ENCODE assay signal across 28 mouse cellular contexts in the genomic region with DNA sequence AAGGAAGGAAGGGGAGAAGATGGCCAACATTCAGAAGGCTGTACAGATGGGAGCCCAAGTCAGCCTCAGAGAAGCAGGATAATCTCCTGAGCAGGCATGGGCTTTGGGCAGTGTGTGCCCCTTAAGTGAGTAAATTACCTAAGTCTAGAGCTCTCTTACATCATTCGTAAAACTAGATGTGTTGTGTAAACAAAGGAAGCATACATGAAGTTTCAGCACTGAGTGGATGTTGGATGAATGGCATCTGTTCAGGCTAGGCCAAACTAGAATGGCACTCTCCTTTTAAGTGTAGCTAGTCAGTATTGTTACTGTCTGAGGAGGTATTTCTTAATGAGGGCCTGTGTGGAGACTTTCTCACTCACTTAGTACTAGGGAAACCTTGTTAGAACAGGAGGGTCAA.
"Had no signal": no experiment of that assay in that cellular context is flagged by ENCODE, and none has a peak within 500 bp of the region (broad histone marks: within the 10 kb centered on the region; RNA-seq: fewer than 3 reads in every experiment).

No protein-coding gene starts in this region.

- H3K4me1 ChIP-seq: embryonic facial prominence, embryonic 15.5 days had no signal

- H3K9me3 ChIP-seq: embryonic facial prominence, embryonic 10.5 days; embryonic facial prominence, embryonic 12.5 days; embryonic facial prominence, embryonic 13.5 days; embryonic facial prominence, embryonic 15.5 days; forebrain, embryonic 10.5 days; forebrain, embryonic 12.5 days; forebrain, embryonic 13.5 days; forebrain, embryonic 15.5 days had no signal

- H3K27me3 ChIP-seq: embryonic facial prominence, embryonic 12.5 days; embryonic facial prominence, embryonic 13.5 days; embryonic facial prominence, embryonic 15.5 days; forebrain, embryonic 12.5 days; forebrain, embryonic 13.5 days; forebrain, embryonic 15.5 days had no signal

- H3K36me3 ChIP-seq: embryonic facial prominence, embryonic 10.5 days; embryonic facial prominence, embryonic 12.5 days; embryonic facial prominence, embryonic 13.5 days; embryonic facial prominence, embryonic 15.5 days; forebrain, embryonic 10.5 days; forebrain, embryonic 12.5 days; forebrain, embryonic 15.5 days had no signal

- H3K4me3 ChIP-seq: embryonic facial prominence, embryonic 10.5 days; embryonic facial prominence, embryonic 12.5 days; embryonic facial prominence, embryonic 13.5 days; embryonic facial prominence, embryonic 15.5 days; erythroblast, embryonic 14.5 days; forebrain, embryonic 10.5 days; forebrain, embryonic 12.5 days; forebrain, embryonic 13.5 days; forebrain, embryonic 15.5 days; gastrocnemius, adult 2 months had no signal

- H3K27ac ChIP-seq: embryonic facial prominence, embryonic 10.5 days; embryonic facial prominence, embryonic 12.5 days; embryonic facial prominence, embryonic 13.5 days; embryonic facial prominence, embryonic 15.5 days; forebrain, embryonic 10.5 days; forebrain, embryonic 12.5 days; forebrain, embryonic 13.5 days; forebrain, embryonic 15.5 days; gastrocnemius, adult 2 months had no signal

- ATAC-seq: forebrain, embryonic 13.5 days; forebrain, embryonic 14.5 days; forebrain, embryonic 15.5 days; forebrain, embryonic 16.5 days; forebrain, postnatal 0 days had no signal

- H3K9ac ChIP-seq: embryonic facial prominence, embryonic 12.5 days; embryonic facial prominence, embryonic 13.5 days; embryonic facial prominence, embryonic 15.5 days; forebrain, embryonic 12.5 days; forebrain, embryonic 13.5 days; forebrain, embryonic 15.5 days; forebrain, postnatal 0 days had no signal

- H3K4me2 ChIP-seq: embryonic facial prominence, embryonic 12.5 days; embryonic facial prominence, embryonic 13.5 days; embryonic facial prominence, embryonic 15.5 days; forebrain, embryonic 12.5 days; forebrain, embryonic 13.5 days; forebrain, embryonic 15.5 days had no signal

- DNase-seq: cerebellum, adult 18-20 months; cerebellum, adult 2 months; cerebellum, adult 8-10 months; cerebellum, adult 9-10 months; cerebellum, adult 9-11 months; cerebellum, postnatal 10 days; cerebellum, postnatal 14 days; cerebellum, postnatal 25 days; cerebellum, postnatal 36 days; embryo, embryonic 11 days; forebrain, postnatal 0 days; gastrocnemius, adult 2 months; gastrocnemius, postnatal 10 days; gastrocnemius, postnatal 14 days; gastrocnemius, postnatal 25 days; gastrocnemius, postnatal 36 days; heart, adult 11 months had no signal
